In the genomic region with DNA sequence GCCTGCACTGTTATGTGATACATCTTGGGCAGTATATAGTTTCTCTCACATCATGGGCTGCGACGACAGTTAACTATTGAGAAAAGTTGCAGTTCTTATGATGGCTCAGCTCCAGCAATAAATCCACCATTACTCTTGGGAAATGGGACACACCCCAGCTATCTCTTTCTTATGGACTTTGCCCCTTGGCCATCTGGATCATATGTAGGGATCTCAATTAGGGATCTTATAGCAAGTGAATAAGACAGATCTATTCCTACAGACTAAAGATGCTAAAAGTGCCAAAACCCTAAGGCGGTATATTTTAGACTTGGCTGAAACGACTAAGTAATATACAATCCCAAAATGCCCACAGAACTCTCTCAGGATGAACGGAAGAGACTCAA, we compare ENCODE assay signal across 8 mouse cellular contexts. TPM values are rescaled to one million over a fixed set of nuclear protein-coding genes. Genes with fewer than 3 reads are reported as not detected.
DNase-seq lines count a peak whose midpoint lies in the region; ATAC-seq and TF ChIP-seq lines count a peak whose summit lies in the region.

No protein-coding gene starts in this region.

- H3K4me2 ChIP-seq in CH12.LX (ENCODE audit: insufficient read depth, low read depth, poor library complexity, severe bottlenecking) = peak overlapping the region; percentile 71
- peak overlapping the region; percentile 43 for H3K4me2 ChIP-seq in limb, embryonic 14.5 days (replicated peaks; ENCODE audit: low read depth, low read length, severe bottlenecking)

- no peak for TF ChIP-seq EP300 in CH12.LX (IDR thresholded peaks at IDR 0.05; ENCODE audit: low read length)

- 14% methylated on average over 5 of the region's 5 CpGs for WGBS in limb, embryonic 14.5 days
- WGBS in small intestine, adult 2 months = 8% methylated on average over 5 of the region's 5 CpGs

- peak overlapping the region; percentile 91 for H3K4me3 ChIP-seq in gastrocnemius, adult 2 months
- H3K4me3 ChIP-seq in CH12.LX (replicated peaks in 1 of 3; ENCODE audit: low read depth in 2 of 3, low read length in 2 of 3, poor library complexity in 1 of 3) = peak overlapping the region; percentile 45 to 64 (median 58)
- peak overlapping the region; percentile 55 for H3K4me3 ChIP-seq in limb, embryonic 14.5 days (replicated peaks; ENCODE audit: low read length)
- H3K4me3 ChIP-seq in small intestine, adult 2 months (ENCODE audit: low read depth, low read length) = peak overlapping the region; percentile 34

- H3K9ac ChIP-seq in CH12.LX (ENCODE audit: insufficient read depth, low read depth) = peak overlapping the region; percentile 60
- H3K9ac ChIP-seq in limb, embryonic 14.5 days (ENCODE audit: low read depth, low read length, severe bottlenecking) = no peak overlapping the region

- peak overlapping the region; percentile 88 for H3K27ac ChIP-seq in gastrocnemius, adult 2 months
- no peak overlapping the region for H3K27ac ChIP-seq in CH12.LX (ENCODE audit: insufficient read depth, low read depth)
- 0 out of 2 replicates have a peak overlapping the region, but pooled peaks have one; percentile 26 for H3K27ac ChIP-seq in limb, embryonic 14.5 days (replicated peaks; ENCODE audit: low read depth, low read length)
- H3K27ac ChIP-seq in small intestine, adult 2 months (ENCODE audit: insufficient read depth, low read depth, low read length) = peak overlapping the region; percentile 94

- H3K4me1 ChIP-seq in CH12.LX (ENCODE audit: control insufficient read depth in 1 of 2, insufficient read depth in 2 of 2) = no peaks in the 10 kb centered on the region
- no peaks in the 10 kb centered on the region for H3K4me1 ChIP-seq in limb, embryonic 14.5 days (ENCODE audit: control insufficient read depth, insufficient read depth, low read length)
- H3K4me1 ChIP-seq in small intestine, adult 2 months (ENCODE audit: control insufficient read depth, insufficient read depth, insufficient read length, low read length) = no peaks in the 10 kb centered on the region

- ATAC-seq in erythroblast, adult 5-6 weeks (replicated peaks; ENCODE audit: low FRiP score, poor library complexity, severe bottlenecking) = peak; percentile 42; the same call in 1 of the 2 replicates
- no peak for ATAC-seq in limb, embryonic 14.5 days (ENCODE audit: low FRiP score, low read depth)

- H3K27me3 ChIP-seq in CH12.LX (replicated peaks) = no peaks in the 10 kb centered on the region
- no peaks in the 10 kb centered on the region for H3K27me3 ChIP-seq in limb, embryonic 14.5 days (ENCODE audit: control insufficient read depth, insufficient read depth, low read length)
- no peaks in the 10 kb centered on the region for H3K27me3 ChIP-seq in small intestine, adult 2 months (ENCODE audit: control insufficient read depth, insufficient read depth, low read length)

- H3K79me2 ChIP-seq in CH12.LX (replicated peaks; ENCODE audit: control insufficient read depth, extremely low read depth, insufficient read depth, poor library complexity, severe bottlenecking) = peaks cover 9% of the 10 kb centered on the region

- DNase-seq in gastrocnemius, adult 2 months = no peak
- DNase-seq in gastrocnemius, postnatal 25 days = no peak
- no peak for DNase-seq in CH12.LX (ENCODE audit: extremely low read depth)
- no peak for DNase-seq in limb, embryonic 14.5 days (ENCODE audit: low spot score)
- DNase-seq in frontal cortex, postnatal 36 days (ENCODE audit: low spot score in 2 of 2) = no peak
- DNase-seq in urinary bladder, postnatal 10 days (ENCODE audit: low spot score) = no peak

- intact Hi-C loops in gastrocnemius, adult 2 months (cut with DNase I) = loop anchor here (10.0 kb wide), 1 partner anchor 72 kb away; no protein-coding TSS in a partner anchor

- no peaks in the 10 kb centered on the region for H3K36me3 ChIP-seq in CH12.LX (replicated peaks in 1 of 2; ENCODE audit: control insufficient read depth in 1 of 2, insufficient read depth in 1 of 2, low read length in 1 of 2)
- H3K36me3 ChIP-seq in limb, embryonic 14.5 days (ENCODE audit: control insufficient read depth, insufficient read depth, low read length) = no peaks in the 10 kb centered on the region
- H3K36me3 ChIP-seq in small intestine, adult 2 months (ENCODE audit: control insufficient read depth, insufficient read depth, low read length) = no peaks in the 10 kb centered on the region

- no peak for TF ChIP-seq CTCF in gastrocnemius, adult 2 months (IDR thresholded peaks at IDR 0.05)
- no peak for TF ChIP-seq CTCF in CH12.LX (conservative IDR thresholded peaks at IDR 0.05 in 1 of 2, IDR thresholded peaks at IDR 0.05 in 1 of 2; ENCODE audit: low read depth in 2 of 2, low read length in 2 of 2)
- no peak for TF ChIP-seq CTCF in small intestine, adult 2 months (IDR thresholded peaks at IDR 0.05; ENCODE audit: extremely low read depth, insufficient read length, insufficient replicate concordance, low read depth, low read length)

- in situ Hi-C loops in CH12.LX (cut with MboI; ENCODE audit: low pct_ligation_motif_present, low pct_unique_long_range_greater_than_20kb, low sequenced_read_pairs) = no loop called here

- TF ChIP-seq RAD21 in CH12.LX (IDR thresholded peaks at IDR 0.05; ENCODE audit: low read depth, low read length) = no peak

- H3K9me3 ChIP-seq in CH12.LX (replicated peaks; ENCODE audit: low read length) = no peaks in the 10 kb centered on the region
- H3K9me3 ChIP-seq in limb, embryonic 14.5 days (ENCODE audit: control insufficient read depth, low read length) = no peaks in the 10 kb centered on the region

- no peak for TF ChIP-seq POLR2A in CH12.LX (IDR thresholded peaks at IDR 0.05; ENCODE audit: low read depth, low read length)
- no peak for TF ChIP-seq POLR2A in limb, embryonic 14.5 days (IDR thresholded peaks at IDR 0.05; ENCODE audit: borderline replicate concordance, extremely low read depth, insufficient read depth, insufficient read length)
- no peak for TF ChIP-seq POLR2A in small intestine, adult 2 months (IDR thresholded peaks at IDR 0.05; ENCODE audit: low read depth, low read length)

- dilution Hi-C loops in CH12.LX (cut with MboI; ENCODE audit: extremely low pct_ligation_motif_present, extremely low pct_unique_long_range_greater_than_20kb, low sequenced_read_pairs) = no loop called here

TF ChIP-seq in CH12.LX, 34 proteins besides CTCF, POLR2A, EP300 and RAD21:
- TF ChIP-seq PAX5 (IDR thresholded peaks at IDR 0.05; ENCODE audit: low read length) = no peak
- no peak for TF ChIP-seq MAX (IDR thresholded peaks at IDR 0.05; ENCODE audit: low read length)
- TF ChIP-seq ELF1 (IDR thresholded peaks at IDR 0.05; ENCODE audit: low read depth, low read length) = no peak
- TF ChIP-seq TCF12 (IDR thresholded peaks at IDR 0.05; ENCODE audit: low read depth, low read length) = no peak
- TF ChIP-seq NELFE (IDR thresholded peaks at IDR 0.05; ENCODE audit: low read depth, low read length) = no peak
- TF ChIP-seq MAFK (IDR thresholded peaks at IDR 0.05; ENCODE audit: insufficient replicate concordance, low read length) = no peak
- TF ChIP-seq JUND (conservative IDR thresholded peaks at IDR 0.05; ENCODE audit: low read depth, low read length) = no peak
- TF ChIP-seq ZNF384 (IDR thresholded peaks at IDR 0.05; ENCODE audit: low read depth, low read length) = no peak
- no peak for TF ChIP-seq JUN (IDR thresholded peaks at IDR 0.05; ENCODE audit: insufficient read depth, low read depth, low read length)
- no peak for TF ChIP-seq USF1 (IDR thresholded peaks at IDR 0.05; ENCODE audit: low read depth, low read length)
- TF ChIP-seq USF2 (conservative IDR thresholded peaks at IDR 0.05; ENCODE audit: low read depth, low read length) = no peak
- TF ChIP-seq MAZ (IDR thresholded peaks at IDR 0.05; ENCODE audit: low read depth, low read length) = no peak
- TF ChIP-seq SMC3 (IDR thresholded peaks at IDR 0.05; ENCODE audit: low read depth, low read length) = no peak
- no peak for TF ChIP-seq NRF1 (IDR thresholded peaks at IDR 0.05; ENCODE audit: low read depth, low read length)
- no peak for TF ChIP-seq SIN3A (IDR thresholded peaks at IDR 0.05; ENCODE audit: low read length)
- no peak for TF ChIP-seq RCOR1 (conservative IDR thresholded peaks at IDR 0.05; ENCODE audit: low read depth, low read length)
- TF ChIP-seq GABPA (IDR thresholded peaks at IDR 0.05; ENCODE audit: insufficient replicate concordance, low read depth, low read length) = no peak
- TF ChIP-seq ZMIZ1 (IDR thresholded peaks at IDR 0.05; ENCODE audit: low read depth, low read length) = no peak
- no peak for TF ChIP-seq MEF2A (IDR thresholded peaks at IDR 0.05; ENCODE audit: borderline replicate concordance, low read depth, low read length)
TF ChIP-seq in CH12.LX: peak in this region for 0.

RNA-seq across cellular contexts. Expression of gene Wdr44, which starts 0.5 kb away (rescaled TPM):
- total RNA-seq in gastrocnemius, adult 2 months (2021) = 10 to 100 TPM; 18.1 to 19.8 TPM
- total RNA-seq in gastrocnemius, postnatal 25 days (2021) = 10 to 100 TPM; 10.5 to 13.2 TPM
- total RNA-seq in CH12.LX (2012; rRNA removed) (1.5 and 2.0 TPM in 2 replicates), CH12.LX (2014; rRNA removed) (2.2 and 3.0 TPM in 2 replicates)
- polyA plus RNA-seq in CH12.LX (2012; ENCODE audit: insufficient read length, low read depth) = 4.3 and 4.7 TPM in 2 replicates
- 106 and 130 TPM in 2 replicates for total RNA-seq in erythroblast, adult 5-6 weeks (2015; ENCODE audit: low replicate concordance)
- total RNA-seq in erythroblast, adult 5-6 weeks (2017; ENCODE audit: low replicate concordance) = 109 and 112 TPM in 2 replicates
- polyA plus RNA-seq in limb, embryonic 14.5 days (2012; rRNA removed) = 4.2 and 4.7 TPM in 2 replicates
- 11.4 and 13.3 TPM in 2 replicates for polyA plus RNA-seq in limb, embryonic 14.5 days (2014; fragmentation: Nextera tagmentation; extraction: Ambion mirVana)
- polyA plus RNA-seq in small intestine, adult 2 months (2012; rRNA removed) = 4.4 and 4.8 TPM in 2 replicates

Comparison
In these comparisons a context has a peak if more than half of its experiments do, and no peak if none do; other contexts are left out.
1. H3K4me3 ChIP-seq: peak in every context shown above with its lines; median percentile 91 in gastrocnemius, adult 2 months; 58 in CH12.LX; 55 in limb, embryonic 14.5 days; 34 in small intestine, adult 2 months.
2. RNA of gene Wdr44, which starts 0.5 kb away (total RNA-seq): 106 to 130 TPM in erythroblast, adult 5-6 weeks; 18.1 to 19.8 TPM in gastrocnemius, adult 2 months, 10.5 to 13.2 TPM in gastrocnemius, postnatal 25 days and 1.5 to 3.0 TPM in CH12.LX; every median in the first group is over 4 times any median in the second.